Mouse (Mus musculus) heart, adult 2 months (tissue): ENCODE results near the gene Ncf2.

Experiments
- CTCF ChIP-seq: fragments of 200-600 bp; IDR thresholded peaks from 2 replicates; pipeline ENCODE4 v1.8.1; 2022; ENCODE audit warnings: antibody characterized with exemption, mild to moderate bottlenecking, moderate library complexity
- EP300 ChIP-seq: fragments of 200-500 bp; IDR thresholded peaks from 2 replicates; pipeline ENCODE4 v1.6.1; 2011; ENCODE audit warnings: low read depth, low read length, control low read depth; ENCODE audit not compliant: insufficient read depth
- POLR2A ChIP-seq: fragments of 200-500 bp; IDR thresholded peaks from 2 replicates; pipeline ENCODE4 v1.6.1; 2011; ENCODE audit warnings: mild to moderate bottlenecking, low read depth, low read length, control low read depth; ENCODE audit not compliant: insufficient read depth

GRCm38 (mm10) chr1:152831619-152832018 lies 31.6 kb downstream of the Ncf2 start:
- no peak for TF ChIP-seq EP300
- no peak for TF ChIP-seq POLR2A
- no peak for TF ChIP-seq CTCF
